Mouse (Mus musculus): ENCODE data around the gene Tnfrsf25.

DNA sequence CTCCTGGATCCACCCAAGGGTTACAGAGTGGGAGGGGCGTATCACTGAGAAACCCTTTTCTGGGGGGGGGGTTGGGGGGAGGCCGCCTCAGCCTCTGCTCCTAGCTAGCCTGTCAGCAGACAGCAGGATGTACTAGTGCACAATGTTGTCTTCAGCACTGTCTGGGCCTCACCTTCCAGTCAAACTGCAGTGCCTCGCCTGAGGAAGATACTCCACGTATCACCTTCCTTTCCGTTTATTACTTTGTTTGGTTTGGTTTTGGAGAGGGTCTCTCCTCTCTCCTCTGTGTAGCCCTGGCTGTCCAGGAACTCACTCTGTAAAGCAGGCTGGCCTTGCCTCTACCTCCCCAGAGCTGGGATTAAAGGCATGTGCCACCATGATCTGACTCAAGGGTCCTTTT, 17.5 kb downstream of the Tnfrsf25 start:
- TF ChIP-seq CTCF (IDR thresholded peaks at IDR 0.05; ENCODE audit: borderline replicate concordance, insufficient read depth, low read depth, low read length) = no peak
- TF ChIP-seq POLR2A (IDR thresholded peaks at IDR 0.05; ENCODE audit: borderline replicate concordance, insufficient read depth, low read length) = no peak

Measured in cerebellum, adult 2 months (tissue).